Mouse (Mus musculus) left cerebral cortex, adult 18-20 months (tissue): ENCODE measurements around the gene Arhgap24. TPM values are rescaled to one million over a fixed set of nuclear protein-coding genes. Genes with fewer than 3 reads are reported as not detected.

Experiments used
- DNase-seq, 2 experiments: peaks; one replicate each; pipeline ENCODE4 v3.0.0; 2021 to 2022; ENCODE audit warnings: low spot score in 2 of 2, mixed read lengths in 1 of 2
- total RNA-seq, 2 experiments: library from RNA; stranded (reverse); gene quantifications; 2 replicates each; pipeline ENCODE4 v1.2.3; 2021

Arhgap24 gene
- total RNA-seq, 2 experiments from 2014 or later, result 5.1 to 6.0 TPM

DNA sequence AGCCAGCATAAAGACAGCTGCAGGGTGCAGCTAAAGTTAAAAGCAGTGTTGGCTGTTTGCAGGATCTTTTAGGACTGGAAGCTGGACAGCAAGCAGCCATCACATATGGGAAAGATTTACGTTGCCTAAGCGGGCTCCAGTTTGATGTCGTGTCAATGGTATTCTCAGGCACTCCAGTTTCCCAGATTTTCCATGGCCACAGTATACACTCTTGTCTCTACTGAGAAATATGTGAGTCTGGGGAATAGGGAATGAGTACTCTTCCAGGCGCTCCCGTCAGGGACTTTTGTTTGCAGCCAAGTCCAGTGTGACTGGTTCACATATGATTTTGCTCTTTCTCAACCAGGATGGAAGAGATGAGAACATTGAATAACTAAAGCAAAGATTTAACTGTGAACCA is 254.9 kb downstream of the Arhgap24 start:
- DNase-seq, result no peak

DNA sequence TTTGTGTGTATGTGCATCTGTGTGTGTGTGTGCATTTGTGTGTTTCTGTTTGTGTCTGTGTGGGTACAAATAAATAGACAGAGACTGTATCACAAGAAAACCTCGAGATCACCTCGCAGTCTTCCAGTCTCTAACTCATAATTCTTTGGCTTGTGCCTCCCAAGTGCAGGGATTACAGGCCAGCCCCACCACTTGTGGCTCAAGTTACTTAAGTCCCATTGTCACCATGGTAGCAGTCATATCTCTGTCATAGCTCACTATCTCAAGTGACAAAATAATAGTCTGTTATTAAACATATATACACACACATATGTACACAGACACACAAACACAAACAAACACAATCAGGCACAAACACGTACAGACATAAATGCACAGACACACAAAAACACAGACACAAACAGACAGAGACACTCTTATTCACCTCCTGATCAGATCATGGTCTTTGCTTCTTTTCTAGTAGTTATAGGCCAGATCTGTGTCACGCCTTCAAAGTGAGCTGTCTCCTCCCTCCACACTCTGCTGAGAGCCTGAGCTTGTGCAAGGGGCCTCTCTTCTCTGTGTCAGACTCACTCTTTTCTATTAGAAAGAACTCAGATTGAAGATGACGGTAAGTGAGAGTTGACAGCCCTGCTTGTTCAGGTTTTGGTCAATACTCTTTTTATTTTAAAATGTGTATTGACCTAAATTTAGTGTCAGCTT is 261.5 kb downstream of the Arhgap24 start:
- no peak for DNase-seq

GRCm38 (mm10) chr5:102743436-102743835 is 262.2 kb downstream of the Arhgap24 start:
- no peak for DNase-seq

- DNase-seq, result no peak
These were observed 262.9 kb downstream of the Arhgap24 start for GRCm38 (mm10) chr5:102744051-102744450.

DNA sequence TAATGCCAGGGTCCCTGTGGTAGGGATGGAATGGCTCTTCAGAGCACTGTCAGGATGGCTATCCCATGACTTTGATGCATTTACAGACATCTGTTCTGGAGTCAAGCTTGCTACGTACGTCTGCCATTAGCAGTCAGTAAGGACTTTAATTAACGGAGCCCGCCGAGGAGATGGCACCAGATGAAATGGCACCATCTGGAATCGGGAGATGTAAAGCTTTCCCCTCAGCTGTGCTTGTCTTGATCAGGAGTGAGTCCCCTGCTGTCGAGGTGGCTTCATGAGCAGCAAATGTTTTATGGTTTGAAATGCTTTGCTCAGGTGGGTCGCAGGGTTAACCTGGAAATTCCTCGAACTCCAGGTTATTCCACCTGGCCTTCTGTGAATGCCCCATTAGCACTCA is 267.0 kb downstream of the Arhgap24 start:
- DNase-seq, result no peak

GRCm38 (mm10) chr5:102749020-102749419 is 267.8 kb downstream of the Arhgap24 start:
- DNase-seq, result peak in 1 of 2 experiments; percentile 12

GRCm38 (mm10) chr5:102750674-102751073 is 269.5 kb downstream of the Arhgap24 start:
- no peak for DNase-seq

DNA sequence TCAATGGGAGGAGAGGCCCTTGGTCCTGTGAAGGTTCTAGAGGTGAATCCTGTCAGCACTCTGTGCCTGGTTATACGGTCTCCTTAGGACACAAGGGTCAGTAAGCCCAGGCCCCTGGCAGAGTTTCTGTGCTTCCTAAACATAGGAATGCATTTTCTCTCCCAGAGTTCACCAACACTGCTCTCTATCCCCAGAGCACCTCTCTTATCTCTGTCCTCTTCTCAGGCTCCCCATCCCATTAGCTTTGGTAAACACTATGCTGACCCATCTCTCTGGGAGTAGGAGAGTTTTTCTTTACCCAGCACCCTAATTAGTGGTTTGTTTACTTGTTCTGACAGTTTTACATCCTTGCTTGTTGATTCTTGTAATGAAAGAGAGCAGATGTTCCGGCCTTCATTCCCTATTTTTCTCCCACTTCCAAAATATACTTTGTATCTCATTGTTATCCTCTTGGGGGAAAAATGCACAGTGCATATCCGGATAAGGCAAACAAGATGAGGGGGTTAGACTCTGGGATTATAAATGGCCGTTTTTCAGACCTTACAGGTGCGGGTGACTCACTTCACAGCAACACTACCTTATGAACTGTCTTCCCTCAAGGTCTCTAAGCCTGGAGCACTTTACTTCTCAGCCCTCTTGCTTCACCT is 270.6 kb downstream of the Arhgap24 start:
- DNase-seq, result no peak

GRCm38 (mm10) chr5:102752308-102752663 is 271.1 kb downstream of the Arhgap24 start:
- peak in 1 of 2 experiments; percentile 2 for DNase-seq

GRCm38 (mm10) chr5:102757040-102757439 is 275.8 kb downstream of the Arhgap24 start:
- DNase-seq, result no peak

DNA sequence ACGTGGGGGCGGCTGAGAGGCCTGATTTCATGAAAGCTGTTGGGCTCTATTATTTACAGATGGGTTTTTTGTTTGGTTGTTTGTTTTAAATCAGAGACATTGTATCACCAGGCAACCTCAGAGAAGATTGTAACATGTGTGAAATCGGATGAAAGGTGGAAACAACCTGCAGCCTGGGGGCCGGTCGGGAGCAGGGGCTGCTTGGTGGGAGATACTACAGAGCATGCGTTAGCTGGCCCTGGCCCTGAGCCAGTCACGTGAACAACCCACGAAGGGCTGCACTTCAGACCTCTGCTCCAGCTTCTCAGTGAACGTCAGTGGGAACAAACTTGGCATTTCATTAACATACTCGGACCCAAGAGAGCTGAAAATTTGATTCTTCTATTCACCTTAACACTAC is 284.5 kb downstream of the Arhgap24 start:
- no peak for DNase-seq

DNA sequence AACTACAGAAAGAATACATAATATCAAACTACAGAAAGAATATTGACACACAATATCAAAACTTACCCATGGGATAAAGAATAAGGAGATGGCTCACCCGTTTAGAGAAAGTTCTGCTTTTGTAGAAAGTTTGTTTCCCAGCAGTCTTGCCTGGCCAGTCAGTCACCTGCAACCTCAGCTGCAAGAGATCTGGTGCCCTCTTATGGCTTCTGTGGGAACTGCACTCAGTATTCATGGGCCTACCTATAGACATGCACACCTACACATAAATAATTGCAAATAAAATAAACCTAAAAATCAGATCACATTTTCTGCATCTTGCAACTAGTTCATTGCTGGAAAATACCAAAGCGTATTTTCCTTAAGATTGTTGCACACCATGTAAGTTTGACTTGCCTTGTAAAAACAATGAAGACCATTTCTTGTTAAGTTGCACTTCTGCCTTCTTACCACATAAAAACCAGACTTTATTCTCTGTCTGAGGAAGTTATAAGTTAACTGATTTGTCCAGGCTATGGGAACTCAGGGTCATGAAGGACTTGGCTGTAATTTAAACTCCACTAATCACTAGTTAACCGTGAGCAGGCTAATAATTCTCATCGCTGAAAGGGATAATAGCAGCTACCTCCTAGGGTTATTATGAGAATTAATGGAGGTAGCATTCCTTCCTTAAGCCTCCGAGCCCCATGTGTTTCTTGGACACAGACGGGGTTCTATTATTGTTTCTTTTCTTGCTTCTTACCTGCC is 285.3 kb downstream of the Arhgap24 start:
- peak; percentile 7 to 20 for DNase-seq

DNA sequence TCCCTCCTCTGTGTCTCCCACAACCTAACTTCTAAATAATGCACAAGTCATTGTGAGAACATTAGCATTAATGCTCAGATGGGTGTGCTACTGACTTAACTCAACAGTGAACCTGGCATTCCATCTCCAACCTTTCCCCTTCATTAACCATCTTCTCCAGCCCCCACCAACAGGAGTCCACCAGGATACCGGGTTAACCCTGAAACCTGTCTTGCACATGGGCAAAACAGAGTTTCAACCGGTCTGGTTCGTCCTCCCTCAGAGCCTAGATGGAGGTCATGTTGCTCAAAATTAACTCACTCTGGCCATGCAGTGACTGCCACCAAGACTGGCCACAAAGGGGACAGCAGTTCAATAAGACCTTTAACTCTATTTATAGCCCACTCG is 285.9 kb downstream of the Arhgap24 start:
- DNase-seq, result no peak

DNA sequence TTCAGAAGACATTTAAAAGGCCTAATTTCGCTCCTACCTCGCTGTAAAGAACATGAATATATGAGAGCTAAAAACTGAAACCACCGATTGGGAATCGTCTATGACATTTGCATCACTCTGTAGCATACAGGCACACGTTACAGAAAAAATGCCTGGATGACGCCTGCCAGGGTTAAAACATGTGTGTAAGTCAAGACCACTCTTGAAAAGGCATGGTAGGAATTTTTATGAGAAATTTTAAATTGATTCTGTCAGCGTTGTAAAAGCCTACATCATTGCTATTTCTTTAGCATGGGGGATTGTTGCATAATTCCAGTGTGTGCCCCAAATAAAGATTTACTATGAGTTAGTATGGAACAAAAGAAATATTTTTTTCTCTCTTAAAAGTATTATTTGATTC is 286.6 kb downstream of the Arhgap24 start:
- no peak for DNase-seq

- DNase-seq, result no peak
These were observed 287.3 kb downstream of the Arhgap24 start for GRCm38 (mm10) chr5:102768385-102769080.

DNA sequence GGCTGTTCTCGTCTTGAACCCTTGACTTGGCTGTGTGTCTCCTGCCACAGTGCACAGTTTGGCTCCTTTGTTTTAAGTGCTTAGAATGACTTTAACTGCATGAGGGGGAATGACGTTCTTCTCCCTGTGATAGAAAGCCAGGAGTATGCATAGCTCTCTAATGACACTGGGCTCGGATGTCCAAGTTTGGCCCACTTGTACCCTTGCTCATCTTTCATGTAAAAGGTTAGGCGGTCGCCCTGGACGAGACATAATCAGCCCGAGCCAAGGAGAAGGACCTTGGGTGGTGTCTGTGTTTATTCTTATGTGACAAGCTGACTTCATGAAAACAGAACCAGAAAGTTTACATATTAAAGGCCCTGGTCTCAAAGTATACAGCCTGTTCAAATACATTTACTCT is 289.4 kb downstream of the Arhgap24 start:
- DNase-seq, result no peak

DNA sequence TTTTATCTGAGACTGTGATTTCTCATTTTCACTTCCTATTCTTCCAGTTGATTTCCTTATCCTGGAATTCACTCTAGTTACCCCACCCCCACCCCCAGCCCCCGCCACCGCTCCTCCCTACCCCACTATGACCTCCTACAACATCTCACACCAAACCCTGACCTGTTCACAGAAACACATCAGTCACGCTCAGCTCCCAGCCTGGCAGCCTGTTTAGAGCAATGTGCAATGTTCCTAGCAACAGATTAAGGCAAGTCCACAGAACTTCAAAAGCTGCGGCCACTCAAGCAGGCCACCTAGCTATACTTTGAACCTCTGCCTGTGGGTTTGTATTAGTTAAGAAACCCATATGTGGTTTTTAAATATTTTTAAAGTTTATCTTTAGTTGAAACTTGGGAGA is 293.3 kb downstream of the Arhgap24 start:
- DNase-seq, result no peak

DNA sequence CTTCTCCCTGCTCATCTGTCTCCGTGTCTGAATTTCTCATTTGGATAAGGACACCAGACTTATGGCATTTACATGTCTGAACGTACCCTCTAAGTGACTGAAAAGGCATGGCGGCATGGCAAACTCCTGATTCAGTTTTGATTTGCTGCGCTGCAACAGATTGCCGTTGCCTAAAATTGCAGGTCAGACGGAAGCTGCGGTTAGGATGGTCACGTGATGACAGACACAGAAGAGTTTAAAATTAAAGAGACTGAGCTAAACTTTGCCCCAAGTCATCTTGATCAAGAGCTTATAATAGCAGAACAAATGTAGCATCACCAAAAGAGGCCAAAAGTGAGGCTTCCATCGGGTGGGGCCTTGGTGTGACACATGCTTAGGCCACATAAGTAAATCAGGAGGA is 296.1 kb downstream of the Arhgap24 start:
- no peak for DNase-seq

DNA sequence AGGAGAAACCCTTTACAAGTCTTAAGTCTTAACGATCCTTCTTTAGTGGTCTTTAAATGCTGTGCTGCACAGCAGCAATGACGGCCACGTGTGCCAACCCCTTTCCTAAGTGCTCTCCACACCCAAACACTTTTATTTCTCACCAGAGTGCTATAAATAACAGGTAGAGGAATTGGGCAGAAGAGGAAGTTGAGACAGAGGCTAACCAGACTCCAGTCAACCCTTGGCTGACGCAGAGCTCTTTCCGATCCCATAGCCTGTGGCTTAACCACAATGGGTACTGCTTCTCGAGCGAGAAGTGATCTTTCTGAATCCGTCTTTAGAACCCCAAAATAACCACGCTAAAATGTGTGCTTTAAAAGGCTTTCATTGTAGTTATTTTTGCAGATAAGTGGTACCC is 296.7 kb downstream of the Arhgap24 start:
- no peak for DNase-seq

- no peak for DNase-seq
These were observed 297.1 kb downstream of the Arhgap24 start for GRCm38 (mm10) chr5:102778253-102778652.

GRCm38 (mm10) chr5:102783585-102783984 is 302.4 kb downstream of the Arhgap24 start:
- DNase-seq, result no peak

DNA sequence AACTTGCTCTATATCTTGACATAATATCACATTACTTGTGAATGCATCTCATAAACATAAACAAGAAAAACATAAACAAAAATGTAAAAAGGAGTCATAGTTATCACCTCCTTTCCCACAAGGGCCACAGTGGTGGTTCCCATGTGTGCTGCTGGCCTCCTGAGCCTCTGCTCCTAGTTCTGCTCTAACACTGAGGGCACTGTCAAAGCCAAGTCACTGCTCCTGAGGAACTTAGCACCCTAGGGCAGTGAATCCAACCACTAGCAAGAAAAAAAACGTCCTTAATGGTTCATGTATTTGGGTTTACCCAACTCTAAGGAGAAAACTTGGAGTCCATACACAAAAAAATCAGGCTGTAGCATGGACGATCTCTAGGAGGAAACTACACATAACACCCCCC is 304.9 kb downstream of the Arhgap24 start:
- DNase-seq, result no peak
